Mouse (Mus musculus) megakaryocyte progenitor cell, adult 5-6 weeks (primary cell): ENCODE results near the gene Gm11009. TPM values are rescaled to one million over a fixed set of nuclear protein-coding genes. Genes with fewer than 3 reads are reported as not detected.
"Not testable (repeated sequence)": the region's sequence is repeated elsewhere in the genome, so short reads cannot be mapped to it uniquely, and the experiment has no call there.

Experiments
- ATAC-seq: replicated peaks from 2 replicates; pipeline ENCODE4 v1.8.0; 2016; ENCODE audit warnings: mild to moderate bottlenecking, moderate TSS enrichment, inconsistent platforms; ENCODE audit not compliant: poor library complexity
- total RNA-seq, 2 experiments: library from RNA; stranded (forward) in 1 of 2; stranded (reverse) in 1 of 2; fragments of 157-497, 149-512 nt in 1 of 2; fragments of 200-1000 nt in 1 of 2; gene quantifications; 2 replicates each; pipeline versions ENCODE4 v1.2.3 to v1.2.4; 2015 to 2017

Gm11009 gene
- total RNA-seq (2015) (not detected in 2 replicates), total RNA-seq (2017) (not detected in 2 replicates)

GRCm38 (mm10) chr2:176319394-176319793 lies at the start of gene Gm11009:
TSS of gene Gm11009 (minus strand) at chr2:176319494.
- not testable (repeated sequence) for ATAC-seq

Other genes with a start within 250 kb of the Gm11009 start
- gene Gm2004, start 169.7 kb downstream of the Gm11009 start, total RNA-seq (2015): 0.10 and 8.4 TPM in 2 replicates
- 3.2 and 20.6 TPM in 2 replicates for gene Gm2004, start 169.7 kb downstream of the Gm11009 start, total RNA-seq (2017)
- gene 2210418O10Rik, start 92.9 kb downstream of the Gm11009 start, total RNA-seq (2015): 9.7 and 22.5 TPM in 2 replicates
- 26.3 and 38.4 TPM in 2 replicates for gene 2210418O10Rik, start 92.9 kb downstream of the Gm11009 start, total RNA-seq (2017)
- gene Gm14435, start 104.1 kb upstream of the Gm11009 start, total RNA-seq (2015): 5.8 and 10.1 TPM in 2 replicates
- gene Gm14435, start 104.1 kb upstream of the Gm11009 start, total RNA-seq (2017): 0.37 TPM in 1 of 2 replicates, not detected in the other
- 2.7 TPM in 1 of 2 replicates, not detected in the other for gene Gm14434, start 167.3 kb upstream of the Gm11009 start, total RNA-seq (2015)
- 5.4 and 6.8 TPM in 2 replicates for gene Gm14434, start 167.3 kb upstream of the Gm11009 start, total RNA-seq (2017)
- not detected in 2 replicates for gene Zfp967, start 201.6 kb upstream of the Gm11009 start, total RNA-seq (2015)
- not detected in 2 replicates for gene Zfp967, start 201.6 kb upstream of the Gm11009 start, total RNA-seq (2017)